Mouse (Mus musculus) thymus, adult 2 months (tissue): ENCODE results near the gene Cyb5r3. TPM values are rescaled to one million over a fixed set of nuclear protein-coding genes. Genes with fewer than 3 reads are reported as not detected.
"Not testable (repeated sequence)": the region's sequence is repeated elsewhere in the genome, so short reads cannot be mapped to it uniquely, and the experiment has no call there.

Experiments
- DNase-seq: peaks from one replicate; pipeline ENCODE4 v3.0.0; 2021
- H3K27ac ChIP-seq: fragments of 200-500 bp; 2 replicates; pipeline ENCODE4 v1.5.1; 2012; ENCODE audit warnings: low read length, control low read depth; ENCODE audit not compliant: control insufficient read depth, insufficient read depth
- H3K27me3 ChIP-seq: fragments of 200-500 bp; 2 replicates; pipeline ENCODE4 v1.6.1; 2012; ENCODE audit warnings: mild to moderate bottlenecking, low read length, moderate library complexity, mixed read lengths; ENCODE audit not compliant: control insufficient read depth, insufficient read depth
- H3K36me3 ChIP-seq: fragments of 200-500 bp; 2 replicates; pipeline ENCODE4 v1.6.1; 2012; ENCODE audit warnings: mild to moderate bottlenecking, low read length, moderate library complexity; ENCODE audit not compliant: control insufficient read depth, insufficient read depth
- H3K4me1 ChIP-seq: fragments of 200-500 bp; replicated peaks from 2 replicates; pipeline ENCODE4 v1.6.1; 2012; ENCODE audit warnings: low read length; ENCODE audit not compliant: control insufficient read depth, insufficient read depth
- H3K4me3 ChIP-seq: fragments of 200-500 bp; 2 replicates; pipeline ENCODE4 v1.5.1; 2012; ENCODE audit warnings: mild to moderate bottlenecking, low read length, control low read depth, moderate library complexity; ENCODE audit not compliant: control insufficient read depth, insufficient read depth
- CTCF ChIP-seq: fragments of 200-500 bp; IDR thresholded peaks from 2 replicates; pipeline ENCODE4 v1.5.1; 2012; ENCODE audit warnings: mild to moderate bottlenecking, control low read depth, low read length, moderate library complexity, borderline replicate concordance; ENCODE audit not compliant: control insufficient read depth, poor library complexity, insufficient read depth; ENCODE audit errors: extremely low read depth
- POLR2A ChIP-seq: fragments of 200-500 bp; IDR thresholded peaks from 2 replicates; pipeline ENCODE4 v1.6.1; 2012; ENCODE audit warnings: mild to moderate bottlenecking, low read length, control low read depth, moderate library complexity; ENCODE audit not compliant: control insufficient read depth, poor library complexity, insufficient read depth; ENCODE audit errors: extremely low read depth
- WGBS: fragments of 180-500 bp; shearing (Covaris S2); methylation state at CpG from one replicate; pipeline ENCODE4 v1.1.7; 2018; 5-methylcytosine and 5-hydroxymethylcytosine counted together
- polyA plus RNA-seq: library from polyadenylated mRNA; depleted of rRNA; stranded (reverse); fragments of >200 nt; gene quantifications from 2 replicates; pipeline ENCODE4 v1.2.3, GENCODE M21; 2012

The Cyb5r3 gene
- polyA plus RNA-seq, 1 experiment, result 60.5 TPM

DNA sequence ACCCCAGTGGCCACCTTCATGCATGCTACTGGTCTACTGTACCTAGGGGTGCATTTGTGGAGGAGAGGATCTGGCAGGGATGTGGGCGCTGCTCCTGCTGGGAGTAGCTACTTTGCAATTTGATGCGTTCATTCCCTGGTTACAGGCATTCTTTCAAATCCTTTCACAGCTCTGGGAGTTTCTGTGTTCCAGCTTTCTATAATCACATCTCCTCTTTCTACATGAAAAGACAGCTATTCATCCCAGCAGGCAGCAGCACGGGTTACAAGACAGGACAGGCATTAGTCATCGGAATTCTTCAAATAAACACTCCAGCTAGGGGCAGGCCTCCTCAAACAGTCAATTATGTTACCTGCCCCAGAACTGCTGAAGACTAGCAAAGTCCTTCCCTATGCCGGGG is 29.5 kb downstream of the Cyb5r3 start:
- H3K4me1 ChIP-seq, result peaks cover 7% of the 10 kb centered on the region
- no peak overlapping the region for H3K27ac ChIP-seq
- H3K4me3 ChIP-seq, result no peak overlapping the region
- 91% methylated on average over 5 of the region's 5 CpGs for WGBS
- DNase-seq, result no peak
- H3K36me3 ChIP-seq, result peaks cover 5% of the 10 kb centered on the region
- H3K27me3 ChIP-seq, result no peaks in the 10 kb centered on the region
- TF ChIP-seq POLR2A (no peak), CTCF (no peak)

DNA sequence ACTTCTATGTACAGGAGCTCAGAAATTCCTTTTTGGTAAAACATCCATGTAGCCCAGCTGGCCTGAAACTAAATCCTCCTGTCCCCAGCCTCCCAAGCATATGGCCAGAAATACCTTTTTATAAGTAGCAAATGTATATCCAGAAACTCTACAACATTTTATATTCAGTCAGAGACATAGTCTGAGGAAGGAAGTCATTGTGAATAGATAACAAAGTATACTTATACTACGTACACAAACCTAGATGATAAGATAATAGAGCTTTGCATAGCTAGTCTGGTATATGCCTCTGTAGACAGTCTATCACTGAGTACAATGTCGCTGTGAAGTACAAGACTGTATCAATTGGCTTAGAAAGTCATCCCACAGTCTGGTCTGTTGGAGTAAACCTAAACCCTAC is 36.7 kb downstream of the Cyb5r3 start:
- H3K27ac ChIP-seq, result no peak overlapping the region
- TF ChIP-seq POLR2A (no peak), CTCF (no peak)
- peaks cover 1% of the 10 kb centered on the region; the same call in 1 of the 2 replicates for H3K4me1 ChIP-seq
- WGBS, result 86% methylated on average over 2 of the region's 2 CpGs
- H3K36me3 ChIP-seq, result peaks cover 77% of the 10 kb centered on the region
- no peak overlapping the region for H3K4me3 ChIP-seq
- DNase-seq, result no peak
- no peaks in the 10 kb centered on the region for H3K27me3 ChIP-seq

DNA sequence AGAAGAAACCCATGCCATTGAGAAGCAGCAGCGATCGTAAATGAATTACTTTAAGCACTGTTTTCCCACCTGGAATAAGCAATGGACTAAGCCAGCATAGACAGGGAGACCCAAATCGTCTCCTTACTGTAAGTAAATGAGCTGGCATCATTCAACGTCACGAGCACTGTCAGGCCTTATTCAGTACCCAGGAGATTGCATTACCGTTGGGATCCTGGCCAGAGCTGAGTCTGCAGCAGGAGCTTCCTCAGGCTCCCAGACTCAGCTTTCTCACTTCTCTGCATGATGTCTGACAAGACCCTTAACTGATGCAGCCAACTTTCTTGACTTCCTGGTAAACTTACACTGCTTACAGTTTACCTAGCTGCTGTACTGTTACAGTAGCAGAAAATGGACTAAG is 37.7 kb downstream of the Cyb5r3 start:
- Histone ChIP-seq H3K4me3 (no peak overlapping the region), H3K27me3 (no peaks in the 10 kb centered on the region), H3K36me3 (peaks cover 87% of the 10 kb centered on the region), H3K27ac (no peak overlapping the region), H3K4me1 (no peaks in the 10 kb centered on the region)
- TF ChIP-seq CTCF, result no peak
- WGBS, result 93% methylated on average over 6 of the region's 6 CpGs
- no peak for DNase-seq

DNA sequence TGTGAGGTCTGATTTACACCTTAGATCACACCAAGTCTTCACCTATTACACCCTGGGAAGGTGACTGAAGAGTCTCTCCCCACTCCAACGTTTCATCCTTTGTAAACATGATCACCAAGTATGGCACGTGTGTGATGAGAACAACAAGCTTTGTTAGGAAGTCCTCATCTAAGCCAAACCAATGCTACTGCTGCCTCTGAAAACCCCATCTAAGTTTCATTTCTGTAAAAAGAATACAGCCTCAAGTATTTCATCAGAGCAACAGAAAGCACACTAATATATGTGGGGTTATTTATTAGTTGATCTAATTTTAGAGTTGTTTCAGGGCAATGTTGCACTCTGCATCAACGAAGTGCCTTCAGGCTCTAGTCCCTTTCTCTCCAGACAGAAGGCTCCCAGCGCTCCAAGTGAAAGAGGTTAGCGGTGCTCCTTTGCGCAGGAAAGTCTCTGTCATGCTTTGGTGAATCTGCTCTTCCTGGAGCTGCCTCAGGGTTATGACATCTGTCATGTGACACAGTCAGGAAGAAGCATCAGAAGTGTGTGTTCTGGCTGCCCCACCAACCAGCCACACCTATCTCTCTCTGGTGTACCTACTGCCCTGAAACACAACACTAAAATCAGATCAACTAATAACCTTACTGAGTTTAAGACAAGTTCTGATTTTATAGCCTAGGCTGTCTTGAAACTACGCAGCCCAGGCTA is 42.7 kb downstream of the Cyb5r3 start:
- no peaks in the 10 kb centered on the region for H3K27me3 ChIP-seq
- TF ChIP-seq POLR2A (no peak), CTCF (no peak)
- DNase-seq, result no peak
- peaks cover 85% of the 10 kb centered on the region for H3K36me3 ChIP-seq
- no peak overlapping the region for H3K27ac ChIP-seq
- 96% methylated on average over 7 of the region's 7 CpGs for WGBS
- no peak overlapping the region for H3K4me3 ChIP-seq
- H3K4me1 ChIP-seq, result no peaks in the 10 kb centered on the region

DNA sequence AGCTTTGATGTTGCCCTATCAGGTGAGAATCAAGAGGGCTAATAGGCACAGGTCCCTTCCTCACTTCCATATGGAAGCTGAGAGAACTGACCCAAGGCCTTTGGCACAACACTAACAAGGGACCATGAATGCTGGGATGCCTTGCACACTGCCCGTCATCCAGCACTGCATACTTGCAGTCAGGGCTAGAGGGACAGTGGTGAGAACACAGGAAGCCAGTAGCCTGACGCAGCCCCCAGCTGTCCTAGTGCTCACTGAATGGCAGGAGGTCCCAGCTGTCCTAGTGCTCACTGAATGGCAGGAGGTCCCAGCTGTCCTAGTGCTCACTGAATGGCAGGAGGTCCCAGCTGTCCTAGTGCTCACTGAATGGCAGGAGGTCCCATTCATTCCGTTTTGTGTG is 45.4 kb downstream of the Cyb5r3 start:
- H3K4me3 ChIP-seq, DNase-seq, H3K4me1 ChIP-seq, H3K27ac ChIP-seq, H3K27me3 ChIP-seq: not testable (repeated sequence)
- peaks cover 59% of the 10 kb centered on the region for H3K36me3 ChIP-seq
- 99% methylated on average over 3 of the region's 3 CpGs for WGBS

DNA sequence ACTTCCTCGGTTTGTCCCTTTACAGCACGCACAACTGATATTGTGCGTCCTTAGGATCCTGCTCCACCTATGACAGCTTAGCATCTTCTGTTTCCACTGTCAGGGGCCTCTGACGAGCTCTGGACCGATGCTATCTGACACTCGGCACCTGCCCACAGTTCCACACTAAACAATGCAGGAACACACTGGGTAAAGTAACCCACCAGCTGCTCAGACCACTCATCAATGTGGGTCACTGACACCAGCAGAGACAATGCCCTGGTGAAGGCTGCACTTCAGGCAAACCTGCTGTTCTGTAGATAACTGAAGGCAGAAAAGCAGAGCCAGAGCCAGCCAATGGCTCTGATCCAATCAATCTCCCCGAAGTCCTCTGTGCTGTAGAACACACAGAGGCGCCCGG is 45.8 kb downstream of the Cyb5r3 start:
- Histone ChIP-seq H3K36me3 (peaks cover 54% of the 10 kb centered on the region), H3K27me3 (no peaks in the 10 kb centered on the region), H3K4me1 (peaks cover 4% of the 10 kb centered on the region), H3K27ac (no peak overlapping the region), H3K4me3 (no peak overlapping the region)
- no peak for TF ChIP-seq CTCF
- TF ChIP-seq POLR2A, result no peak
- no peak for DNase-seq
- WGBS, result 96% methylated on average over 9 of the region's 9 CpGs

DNA sequence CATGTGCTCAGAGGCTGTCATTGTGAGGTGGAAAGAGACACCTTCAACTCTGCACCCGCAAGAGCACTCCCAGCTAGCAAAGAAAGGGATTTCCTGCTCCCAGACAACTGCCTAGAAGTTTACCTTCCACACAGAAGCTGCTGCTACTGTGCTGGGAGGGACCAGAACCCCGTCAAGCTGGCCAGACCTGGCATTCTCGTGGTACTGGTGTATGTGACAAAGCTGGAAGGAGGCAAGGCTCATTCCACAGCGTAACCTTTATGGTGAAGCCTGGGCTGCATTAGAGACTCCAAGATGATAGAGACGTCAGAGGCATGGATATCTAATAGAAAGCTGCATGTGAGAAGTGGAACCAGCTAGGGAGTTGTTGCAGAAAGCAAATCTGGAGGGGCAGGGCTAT is 47.8 kb downstream of the Cyb5r3 start:
- Histone ChIP-seq H3K27me3 (no peaks in the 10 kb centered on the region), H3K27ac (no peak overlapping the region), H3K4me1 (peaks cover 6% of the 10 kb centered on the region), H3K36me3 (peaks cover 35% of the 10 kb centered on the region), H3K4me3 (no peak overlapping the region)
- DNase-seq, result no peak
- TF ChIP-seq POLR2A (no peak), CTCF (no peak)
- WGBS, result 94% methylated on average over 5 of the region's 5 CpGs
